Mouse (Mus musculus): ENCODE data around the gene Ccdc73. TPM values are rescaled to one million over a fixed set of nuclear protein-coding genes. Genes with fewer than 3 reads are reported as not detected.
"Not testable (repeated sequence)": the region's sequence is repeated elsewhere in the genome, so short reads cannot be mapped to it uniquely, and the experiment has no call there.

Ccdc73 gene
- 7.8 and 11.5 TPM in 2 replicates for polyA plus RNA-seq (2015; fragmentation: Nextera tagmentation; extraction: Ambion mirVana)

GRCm38 (mm10) chr2:104867282-104867855 lies at the start of gene Ccdc73:
TSS of gene Ccdc73 (plus strand) at chr2:104867805.
- 92% methylated on average over 13 of the region's 13 CpGs for WGBS
- H3K9me3 ChIP-seq, result no peaks in the 10 kb centered on the region
- no peaks in the 10 kb centered on the region for H3K4me1 ChIP-seq (replicated peaks)
- no peaks in the 10 kb centered on the region for H3K27me3 ChIP-seq
- no peak within 1 kb of the TSS for H3K9ac ChIP-seq (replicated peaks)
- H3K4me2 ChIP-seq (replicated peaks), result no peak within 1 kb of the TSS
- no peaks in the 10 kb centered on the region for H3K36me3 ChIP-seq
- no peak for ATAC-seq
- no peak within 1 kb of the TSS for H3K4me3 ChIP-seq (replicated peaks)
- no peak within 1 kb of the TSS for H3K27ac ChIP-seq

- H3K4me2 ChIP-seq (replicated peaks); ATAC-seq; H3K27me3 ChIP-seq; H3K27ac ChIP-seq; H3K4me3 ChIP-seq (replicated peaks); H3K36me3 ChIP-seq; H3K9me3 ChIP-seq; H3K9ac ChIP-seq (replicated peaks): not testable (repeated sequence)
- 91% methylated on average over 3 of the region's 3 CpGs for WGBS
- H3K4me1 ChIP-seq (replicated peaks), result peaks cover 22% of the 10 kb centered on the region
These were observed 48.8 kb upstream of the Ccdc73 start for GRCm38 (mm10) chr2:104818763-104819162.

GRCm38 (mm10) chr2:104826191-104826590 lies 41.4 kb upstream of the Ccdc73 start:
- no peak overlapping the region for H3K9ac ChIP-seq (replicated peaks)

GRCm38 (mm10) chr2:104832486-104832885 lies 35.1 kb upstream of the Ccdc73 start:
- Histone ChIP-seq H3K27me3 (no peaks in the 10 kb centered on the region), H3K9me3 (no peaks in the 10 kb centered on the region), H3K36me3 (no peaks in the 10 kb centered on the region), H3K4me1 (replicated peaks) (no peaks in the 10 kb centered on the region), H3K4me2 (replicated peaks) (no peak overlapping the region), H3K9ac (replicated peaks) (no peak overlapping the region), H3K27ac (no peak overlapping the region), H3K4me3 (replicated peaks) (no peak overlapping the region)
- 91% methylated on average over 2 of the region's 2 CpGs for WGBS
- no peak for ATAC-seq

More at GRCm38 (mm10) chr2:104826191-104826590, 41.4 kb upstream of the Ccdc73 start:
- no peaks in the 10 kb centered on the region for H3K36me3 ChIP-seq
- 84% methylated on average over 4 of the region's 4 CpGs for WGBS
- no peaks in the 10 kb centered on the region for H3K27me3 ChIP-seq
- H3K4me3 ChIP-seq (replicated peaks), result no peak overlapping the region
- no peak for ATAC-seq
- no peak overlapping the region for H3K4me2 ChIP-seq (replicated peaks)
- no peak overlapping the region for H3K27ac ChIP-seq
- H3K9me3 ChIP-seq, result no peaks in the 10 kb centered on the region
- no peaks in the 10 kb centered on the region for H3K4me1 ChIP-seq (replicated peaks)

GRCm38 (mm10) chr2:104840974-104841373 lies 26.6 kb upstream of the Ccdc73 start:
- Histone ChIP-seq H3K27me3 (no peaks in the 10 kb centered on the region), H3K9ac (replicated peaks) (no peak overlapping the region), H3K4me2 (replicated peaks) (no peak overlapping the region), H3K4me1 (replicated peaks) (no peaks in the 10 kb centered on the region), H3K9me3 (no peaks in the 10 kb centered on the region), H3K27ac (no peak overlapping the region), H3K36me3 (no peaks in the 10 kb centered on the region), H3K4me3 (replicated peaks) (no peak overlapping the region)
- ATAC-seq, result no peak

- ATAC-seq, result no peak
- Histone ChIP-seq H3K4me2 (replicated peaks) (no peak overlapping the region), H3K27me3 (no peaks in the 10 kb centered on the region), H3K4me1 (replicated peaks) (peaks cover 1% of the 10 kb centered on the region; the same call in 1 of the 2 replicates), H3K36me3 (no peaks in the 10 kb centered on the region), H3K4me3 (replicated peaks) (no peak overlapping the region), H3K9ac (replicated peaks) (no peak overlapping the region), H3K9me3 (no peaks in the 10 kb centered on the region), H3K27ac (no peak overlapping the region)
- WGBS, result 94% methylated on average over 7 of the region's 7 CpGs
These were observed 25.9 kb upstream of the Ccdc73 start for GRCm38 (mm10) chr2:104841736-104842135.

GRCm38 (mm10) chr2:104842559-104842958 lies 25.0 kb upstream of the Ccdc73 start:
- ATAC-seq, result no peak
- Histone ChIP-seq H3K4me3 (replicated peaks) (no peak overlapping the region), H3K27ac (no peak overlapping the region), H3K27me3 (no peaks in the 10 kb centered on the region), H3K9me3 (no peaks in the 10 kb centered on the region), H3K4me1 (replicated peaks) (peaks cover 5% of the 10 kb centered on the region; the same call in 1 of the 2 replicates), H3K36me3 (no peaks in the 10 kb centered on the region), H3K4me2 (replicated peaks) (no peak overlapping the region), H3K9ac (replicated peaks) (no peak overlapping the region)

- H3K4me2 ChIP-seq (replicated peaks), result no peak overlapping the region
- H3K36me3 ChIP-seq, result no peaks in the 10 kb centered on the region
- no peak overlapping the region for H3K4me3 ChIP-seq (replicated peaks)
- no peaks in the 10 kb centered on the region for H3K9me3 ChIP-seq
- peaks cover 17% of the 10 kb centered on the region for H3K4me1 ChIP-seq (replicated peaks)
- H3K27ac ChIP-seq, result no peak overlapping the region
- H3K9ac ChIP-seq (replicated peaks), result no peak overlapping the region
- peaks cover 37% of the 10 kb centered on the region for H3K27me3 ChIP-seq
- ATAC-seq, result peak; percentile 46; the same call in 1 of the 2 replicates
- 30% methylated on average over 4 of the region's 4 CpGs for WGBS
These were observed 20.8 kb upstream of the Ccdc73 start for GRCm38 (mm10) chr2:104846638-104847414.

- H3K9ac ChIP-seq (replicated peaks), result no peak overlapping the region
- H3K27ac ChIP-seq, result no peak overlapping the region
- H3K9me3 ChIP-seq, result no peaks in the 10 kb centered on the region
- 65% methylated on average over 2 of the region's 2 CpGs for WGBS
- peaks cover 17% of the 10 kb centered on the region for H3K4me1 ChIP-seq (replicated peaks)
- peaks cover 40% of the 10 kb centered on the region for H3K27me3 ChIP-seq
- ATAC-seq, result no peak
- no peak overlapping the region for H3K4me2 ChIP-seq (replicated peaks)
- H3K4me3 ChIP-seq (replicated peaks), result no peak overlapping the region
- no peaks in the 10 kb centered on the region for H3K36me3 ChIP-seq
These were observed 20.0 kb upstream of the Ccdc73 start for GRCm38 (mm10) chr2:104847645-104848044.

GRCm38 (mm10) chr2:104848235-104849161 lies 19.1 kb upstream of the Ccdc73 start:
- ATAC-seq, result 0 out of 2 replicates have a peak, but pooled peaks have one; percentile 3
- Histone ChIP-seq H3K9ac (replicated peaks) (no peak overlapping the region), H3K4me1 (replicated peaks) (peaks cover 17% of the 10 kb centered on the region), H3K9me3 (no peaks in the 10 kb centered on the region), H3K36me3 (no peaks in the 10 kb centered on the region), H3K4me2 (replicated peaks) (peak overlapping the region; percentile 99), H3K4me3 (replicated peaks) (peak overlapping the region; percentile 57), H3K27ac (no peak overlapping the region), H3K27me3 (peaks cover 42% of the 10 kb centered on the region)
- 30% methylated on average over 16 of the region's 16 CpGs for WGBS

GRCm38 (mm10) chr2:104849276-104849990 lies 18.2 kb upstream of the Ccdc73 start, which contains the start of gene Prrg4:
TSS of gene Prrg4 (minus strand) at chr2:104849876.
- peak within 1 kb of the TSS; percentile 63 for H3K9ac ChIP-seq (replicated peaks)
- H3K4me3 ChIP-seq (replicated peaks), result peak within 1 kb of the TSS; percentile 57
- no peaks in the 10 kb centered on the region for H3K9me3 ChIP-seq
- no peaks in the 10 kb centered on the region for H3K36me3 ChIP-seq
- H3K4me2 ChIP-seq (replicated peaks), result peak within 1 kb of the TSS; percentile 99
- ATAC-seq, result peak; percentile 86
- peaks cover 44% of the 10 kb centered on the region for H3K27me3 ChIP-seq
- H3K4me1 ChIP-seq (replicated peaks), result peaks cover 17% of the 10 kb centered on the region
- WGBS, result under 1% methylated on average over 61 of the region's 62 CpGs
- no peak within 1 kb of the TSS for H3K27ac ChIP-seq

Measured in midbrain, embryonic 13.5 days (tissue).